Mouse (Mus musculus) brain, adult 10 weeks (tissue): ENCODE measurements around the gene Hdx. TPM values are rescaled to one million over a fixed set of nuclear protein-coding genes. Genes with fewer than 3 reads are reported as not detected.

Experiments
- polyA plus RNA-seq: library from polyadenylated mRNA; stranded (reverse); fragments of 350-450 nt; fragmentation: Illumina TruSeq; extraction: RNeasy Lipid Tissue Mini Kit (QIAGEN cat#74804); gene quantifications from one replicate; pipeline ENCODE4 v1.2.3, GENCODE M21; 2015; ENCODE audit warnings: low read depth, low replicate concordance

Hdx gene
- 3.0 TPM for polyA plus RNA-seq

DNA sequence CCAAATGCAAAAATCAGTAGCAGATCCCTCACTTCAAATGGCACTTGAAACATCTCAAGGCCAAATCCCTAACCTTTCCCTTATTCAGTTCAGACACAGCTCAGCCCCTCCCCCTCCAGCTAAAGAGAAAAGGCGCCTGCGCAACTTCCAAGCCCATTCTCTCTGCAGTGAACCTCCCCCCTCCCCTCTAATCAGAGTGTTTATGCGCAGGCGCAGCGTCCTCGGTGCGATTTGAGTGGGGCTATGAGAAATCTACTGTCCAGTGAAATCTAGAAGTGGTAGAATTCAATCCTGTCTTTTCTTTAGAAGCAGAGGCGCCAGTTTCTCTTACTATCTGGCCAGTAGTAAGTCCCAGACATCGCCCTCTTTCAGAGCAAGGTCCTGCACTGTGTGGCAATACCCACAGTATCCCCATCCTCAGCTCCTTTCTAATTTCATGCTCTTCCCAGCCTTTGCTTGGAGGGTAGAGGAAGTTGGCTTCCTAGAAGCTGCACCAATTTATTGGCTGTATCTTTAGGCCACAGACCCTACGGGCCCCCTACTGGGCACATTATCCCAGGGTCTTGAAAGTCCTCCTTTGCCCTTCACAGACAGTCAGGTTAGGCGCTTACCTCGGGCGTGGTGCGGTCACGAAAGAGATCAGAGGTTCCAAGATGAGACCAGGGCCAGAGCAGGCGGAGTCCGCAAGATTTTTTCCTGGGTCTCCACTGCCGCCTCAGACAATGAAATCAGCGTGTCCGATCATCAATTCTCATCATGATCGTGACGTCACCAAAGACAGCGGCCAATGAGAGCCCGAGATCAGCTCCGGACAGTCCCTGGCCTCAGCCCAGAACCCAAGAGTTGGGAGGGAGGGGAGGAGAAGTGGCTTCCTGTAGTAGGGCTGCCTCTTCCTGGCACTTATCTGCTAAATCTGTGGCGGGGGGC lies at the start of gene Hdx:
Gene Hdx (minus strand): TSS at position 724 of the 927 bp plus-strand sequence.

GRCm38 (mm10) chrX:111537859-111538258 lies 159.0 kb downstream of the Hdx start, which contains the start of gene Rps6ka6:
Gene Rps6ka6 (minus strand): TSS chrX:111537959.

Other genes with a start within 250 kb of the Hdx start
- gene Rps6ka6, start 159.1 kb downstream of the Hdx start, polyA plus RNA-seq, result 4.7 TPM
- not detected for gene Gm45194, start 194.3 kb upstream of the Hdx start, polyA plus RNA-seq